Mouse (Mus musculus) forebrain, embryonic 12.5 days (tissue): Measurements from ENCODE around the gene Psen1. TPM values are rescaled to one million over a fixed set of nuclear protein-coding genes. Genes with fewer than 3 reads are reported as not detected.
A peak's percentile ranks its signal among the peaks of the same experiment; 100 is the strongest.

Experiments
- ATAC-seq: fragments of 200-750 bp; cut with Nextera tagmentation; 2 replicates; pipeline ENCODE4 v1.8.0; 2017; ENCODE audit warnings: moderate TSS enrichment; ENCODE audit not compliant: low FRiP score
- H3K27ac ChIP-seq: fragments of 300-500 bp; sonication (generic); 2 replicates; pipeline ENCODE4 v1.5.1; 2016; ENCODE audit warnings: mild to moderate bottlenecking
- H3K27me3 ChIP-seq: fragments of 300-500 bp; sonication (generic); 2 replicates; pipeline ENCODE4 v1.6.1; 2016; ENCODE audit warnings: mild to moderate bottlenecking
- H3K36me3 ChIP-seq: fragments of 300-500 bp; sonication (generic); replicated peaks from 2 replicates; pipeline ENCODE4 v1.6.1; 2016; ENCODE audit warnings: mild to moderate bottlenecking
- H3K4me1 ChIP-seq: fragments of 300-500 bp; sonication (generic); 2 replicates; pipeline ENCODE4 v1.6.1; 2016
- H3K4me2 ChIP-seq: fragments of 300-500 bp; sonication (generic); 2 replicates; pipeline ENCODE4 v1.6.1; 2016; ENCODE audit warnings: mild to moderate bottlenecking, moderate library complexity
- H3K4me3 ChIP-seq: fragments of 300-500 bp; sonication (generic); replicated peaks from 2 replicates; pipeline ENCODE4 v1.5.1; 2016; ENCODE audit warnings: mild to moderate bottlenecking
- H3K9ac ChIP-seq: fragments of 300-500 bp; sonication (generic); 2 replicates; pipeline ENCODE4 v1.6.1; 2016; ENCODE audit warnings: mild to moderate bottlenecking
- H3K9me3 ChIP-seq: fragments of 300-500 bp; sonication (generic); 2 replicates; pipeline ENCODE4 v1.6.1; 2016
- WGBS: fragments of 180-500 bp; shearing (Covaris S2); methylation state at CpG from one replicate; pipeline ENCODE4 v1.1.7; 2016; 5-methylcytosine and 5-hydroxymethylcytosine counted together
- polyA plus RNA-seq: library from polyadenylated mRNA; unstranded; fragments of >200 nt; fragmentation: Nextera tagmentation; extraction: Ambion mirVana; gene quantifications from 2 replicates; pipeline ENCODE4 v1.2.1, GENCODE M21; 2016

Psen1 gene
- polyA plus RNA-seq, 1 experiment from 2014 or later, result 67.4 TPM

DNA sequence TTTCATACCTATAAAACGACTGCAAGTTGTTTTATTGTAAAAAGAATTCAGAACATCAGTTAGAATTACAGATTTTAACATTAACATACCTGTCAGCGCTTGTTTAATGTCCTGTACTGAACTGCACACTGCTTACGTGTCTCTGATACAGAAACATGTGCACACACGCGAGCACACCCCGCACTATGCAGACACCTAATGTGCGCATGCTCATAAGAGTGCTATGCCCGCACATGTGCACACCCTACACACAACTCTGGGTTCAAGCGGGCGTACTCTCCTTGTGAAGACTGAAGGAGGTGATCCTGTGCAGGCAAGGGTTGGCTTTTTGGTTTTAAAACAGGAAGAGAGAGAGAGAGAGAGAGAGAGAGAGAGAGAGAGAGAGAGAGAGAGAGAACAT is 76.6 kb downstream of the Psen1 start:
- no peak overlapping the region for H3K9ac ChIP-seq
- no peak overlapping the region for H3K27ac ChIP-seq
- H3K4me2 ChIP-seq, result 0 out of 2 replicates have a peak overlapping the region, but pooled peaks have one; percentile 56
- H3K4me3 ChIP-seq, result no peak overlapping the region
- H3K4me1 ChIP-seq, result peaks cover 13% of the 10 kb centered on the region
- no peak for ATAC-seq
- no peaks in the 10 kb centered on the region for H3K36me3 ChIP-seq
- H3K9me3 ChIP-seq, result no peaks in the 10 kb centered on the region
- peaks cover 17% of the 10 kb centered on the region for H3K27me3 ChIP-seq
- WGBS, result 82% methylated on average over 10 of the region's 10 CpGs

DNA sequence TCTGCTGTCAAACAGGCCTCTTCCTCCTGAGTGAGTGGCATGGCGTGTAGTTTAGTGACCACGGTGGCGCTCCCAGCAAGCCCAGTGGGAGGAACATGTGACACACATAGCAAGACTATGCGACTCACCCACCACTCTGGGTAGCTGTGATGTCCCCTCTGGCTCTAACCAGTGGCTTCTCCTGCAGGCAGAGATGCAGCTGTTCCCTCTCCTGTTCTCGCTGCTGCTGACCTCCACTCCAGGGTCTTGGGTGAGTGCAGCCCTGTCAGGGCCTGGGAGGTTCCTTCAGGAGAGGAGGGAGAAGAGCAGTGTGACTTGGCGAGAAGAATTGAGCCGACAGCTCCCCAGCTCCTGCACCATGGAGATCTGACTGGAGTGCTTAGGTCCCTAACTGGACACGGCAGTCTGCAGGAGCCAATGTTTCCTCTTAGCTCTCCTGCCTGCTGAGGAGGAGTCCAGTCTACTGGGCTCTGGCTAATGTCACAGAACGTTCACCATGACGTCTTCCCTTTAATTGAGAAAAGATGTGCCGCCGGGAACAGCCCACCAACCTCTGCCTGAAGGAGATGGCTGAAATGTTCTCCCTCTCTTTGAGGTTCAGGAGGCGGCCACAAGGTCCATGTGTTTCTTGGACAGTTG is 78.1 kb downstream of the Psen1 start:
- no peaks in the 10 kb centered on the region for H3K9me3 ChIP-seq
- no peak overlapping the region for H3K9ac ChIP-seq
- no peak overlapping the region for H3K4me3 ChIP-seq
- WGBS, result 80% methylated on average over 13 of the region's 13 CpGs
- ATAC-seq, result no peak
- no peak overlapping the region for H3K27ac ChIP-seq
- H3K4me1 ChIP-seq, result peaks cover 23% of the 10 kb centered on the region
- H3K4me2 ChIP-seq, result no peak overlapping the region
- no peaks in the 10 kb centered on the region for H3K36me3 ChIP-seq
- H3K27me3 ChIP-seq, result peaks cover 17% of the 10 kb centered on the region

DNA sequence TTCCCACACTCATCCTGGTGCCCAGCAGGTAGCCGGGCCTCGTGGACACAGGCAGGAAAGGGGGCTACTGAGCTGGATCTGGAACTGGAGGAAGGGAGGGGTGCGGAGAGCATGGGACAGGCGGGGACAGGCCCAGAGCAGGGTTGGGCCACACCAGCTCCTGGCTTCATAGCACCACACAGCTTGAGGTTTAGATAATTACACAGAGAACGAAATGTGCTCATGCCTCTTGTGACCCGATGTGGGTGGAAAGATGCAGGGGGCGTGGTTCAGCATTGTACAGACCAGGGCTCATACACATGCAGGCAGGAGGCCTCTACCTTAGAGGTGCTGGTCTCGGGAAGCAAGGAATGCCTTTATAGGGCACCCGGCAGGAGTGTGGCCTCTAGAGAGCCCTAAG is 79.9 kb downstream of the Psen1 start:
- Histone ChIP-seq H3K27ac (no peak overlapping the region), H3K9me3 (no peaks in the 10 kb centered on the region), H3K4me3 (no peak overlapping the region), H3K4me2 (no peak overlapping the region), H3K27me3 (peaks cover 17% of the 10 kb centered on the region), H3K36me3 (no peaks in the 10 kb centered on the region), H3K9ac (no peak overlapping the region), H3K4me1 (peaks cover 23% of the 10 kb centered on the region)
- 72% methylated on average over 9 of the region's 9 CpGs for WGBS
- ATAC-seq, result no peak

DNA sequence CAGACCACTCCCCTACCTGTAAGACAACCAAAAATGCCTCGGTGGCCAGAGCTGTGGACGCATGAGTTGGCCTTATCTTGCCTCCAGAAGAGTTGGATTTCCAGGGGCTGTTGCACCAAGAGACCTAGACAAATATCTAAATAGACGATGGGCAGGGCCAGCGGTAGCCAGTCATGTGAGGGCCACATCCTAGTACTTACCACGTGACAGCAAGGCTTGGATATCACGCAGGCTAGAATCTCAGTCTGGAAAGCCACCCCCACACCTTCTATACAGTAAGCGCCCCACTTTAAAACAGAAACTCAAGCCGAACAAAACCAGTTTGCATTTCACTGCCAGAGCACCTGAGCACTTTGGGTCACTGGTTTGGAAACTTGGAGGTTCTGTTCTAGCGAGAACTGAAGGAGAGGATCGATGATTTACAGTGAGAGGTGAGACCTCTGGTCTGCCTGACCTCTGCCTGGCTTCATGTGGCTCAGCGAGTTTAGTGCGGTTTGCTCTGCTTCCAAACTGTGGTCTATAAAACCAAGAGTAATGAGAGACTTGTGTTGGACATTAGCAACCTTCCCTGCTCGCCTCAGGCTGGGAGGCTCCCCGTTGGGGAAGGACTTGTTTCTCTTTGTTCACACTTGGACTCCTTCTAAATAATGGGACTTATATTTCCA is 80.4 kb downstream of the Psen1 start:
- peaks cover 17% of the 10 kb centered on the region for H3K27me3 ChIP-seq
- 82% methylated on average over 14 of the region's 14 CpGs for WGBS
- no peak overlapping the region for H3K27ac ChIP-seq
- H3K4me1 ChIP-seq, result peaks cover 19% of the 10 kb centered on the region
- H3K9me3 ChIP-seq, result no peaks in the 10 kb centered on the region
- no peaks in the 10 kb centered on the region for H3K36me3 ChIP-seq
- ATAC-seq, result no peak
- H3K4me3 ChIP-seq, result no peak overlapping the region
- no peak overlapping the region for H3K9ac ChIP-seq
- H3K4me2 ChIP-seq, result no peak overlapping the region

DNA sequence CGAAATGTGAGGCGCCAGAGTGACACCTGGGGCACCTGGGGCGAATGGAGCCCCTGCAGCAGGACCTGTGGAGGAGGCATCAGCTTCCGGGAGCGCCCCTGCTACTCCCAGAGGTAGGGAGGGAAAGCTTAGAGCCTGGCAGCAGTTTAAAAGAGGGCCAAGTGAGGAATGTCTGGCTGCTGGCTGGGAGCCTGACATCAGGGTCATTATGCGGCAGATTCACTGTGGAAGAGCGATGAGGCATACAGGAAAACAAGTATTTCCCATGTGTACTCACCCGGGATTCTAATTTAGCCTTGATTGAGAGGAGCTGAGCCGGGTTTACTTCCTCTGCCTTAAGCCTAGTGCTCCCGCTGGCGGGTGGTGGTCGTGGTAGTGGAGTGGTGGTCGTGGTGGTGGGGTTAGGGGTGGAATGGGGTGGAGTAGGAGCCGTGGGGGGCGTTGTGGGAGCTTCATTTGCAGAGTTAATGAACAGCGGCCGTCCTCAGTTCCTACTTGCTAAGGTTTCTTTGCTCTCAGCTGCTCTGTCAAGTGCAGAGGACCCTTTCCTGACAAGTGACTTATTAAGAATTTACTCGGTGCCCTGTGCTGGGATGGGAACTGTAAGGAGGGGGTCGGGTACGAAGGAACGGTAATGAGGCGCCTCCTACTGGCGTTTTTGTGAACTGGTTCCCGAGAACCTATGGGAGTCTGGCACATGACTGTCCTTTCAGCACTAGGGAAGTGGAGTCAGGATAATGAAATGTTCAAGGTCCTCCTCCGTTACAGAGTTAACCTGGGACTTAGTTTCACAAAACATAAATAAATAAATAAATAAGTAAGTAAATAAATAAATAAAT is 82.7 kb downstream of the Psen1 start:
- Histone ChIP-seq H3K36me3 (no peaks in the 10 kb centered on the region), H3K27ac (0 out of 2 replicates have a peak overlapping the region, but pooled peaks have one; percentile 56), H3K4me1 (peaks cover 17% of the 10 kb centered on the region), H3K9me3 (no peaks in the 10 kb centered on the region), H3K9ac (no peak overlapping the region), H3K27me3 (no peaks in the 10 kb centered on the region), H3K4me2 (peak overlapping the region; percentile 47), H3K4me3 (peak overlapping the region; percentile 14)
- 7% methylated on average over 25 of the region's 25 CpGs for WGBS
- ATAC-seq, result peak; percentile 63

DNA sequence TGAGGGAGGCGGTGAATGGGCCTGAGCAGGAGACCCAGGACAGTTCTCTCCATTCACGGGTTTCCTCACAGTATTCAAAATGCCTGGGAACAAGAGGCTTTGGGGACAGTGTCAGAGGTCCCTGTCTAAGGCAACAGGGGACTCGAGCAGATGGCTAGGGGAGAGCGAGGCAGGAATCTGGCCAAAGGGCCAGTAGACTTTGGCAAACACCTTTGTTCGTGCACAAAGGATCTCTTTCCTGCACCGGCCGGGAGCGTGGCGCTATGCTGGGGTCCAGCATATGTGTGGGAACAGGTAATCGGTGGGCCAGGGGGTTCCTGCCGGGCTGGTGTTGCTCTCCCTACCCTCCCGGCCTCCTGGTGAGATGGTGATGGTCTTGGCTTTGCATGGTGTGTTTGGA is 87.7 kb downstream of the Psen1 start:
- Histone ChIP-seq H3K36me3 (no peaks in the 10 kb centered on the region), H3K4me3 (no peak overlapping the region), H3K27me3 (no peaks in the 10 kb centered on the region), H3K4me1 (peaks cover 10% of the 10 kb centered on the region), H3K9me3 (no peaks in the 10 kb centered on the region), H3K4me2 (no peak overlapping the region), H3K27ac (no peak overlapping the region; the same call in 1 of the 2 replicates), H3K9ac (no peak overlapping the region)
- ATAC-seq, result no peak
- 64% methylated on average over 12 of the region's 12 CpGs for WGBS

DNA sequence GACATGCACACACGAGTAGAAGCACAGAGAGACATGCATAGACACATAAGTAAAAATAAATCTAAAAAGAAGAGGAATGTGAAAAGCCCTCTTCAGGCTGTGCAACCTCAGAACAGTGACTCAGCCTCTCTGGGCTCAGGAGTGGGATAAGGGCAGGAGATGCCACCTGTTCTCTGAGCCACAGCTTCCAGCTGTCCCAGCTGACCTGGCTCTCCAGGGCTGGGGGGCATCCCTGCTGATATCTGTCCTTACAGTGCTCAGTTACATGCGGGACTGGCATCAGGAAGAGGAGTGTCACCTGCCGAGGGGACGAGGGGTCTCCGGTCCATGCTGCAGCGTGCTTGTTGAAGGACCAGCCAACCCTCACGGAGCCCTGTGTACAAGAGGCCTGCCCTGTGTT is 88.8 kb downstream of the Psen1 start:
- Histone ChIP-seq H3K27me3 (no peaks in the 10 kb centered on the region), H3K4me1 (peaks cover 9% of the 10 kb centered on the region), H3K9ac (no peak overlapping the region), H3K27ac (no peak overlapping the region), H3K9me3 (no peaks in the 10 kb centered on the region), H3K4me3 (no peak overlapping the region), H3K36me3 (no peaks in the 10 kb centered on the region), H3K4me2 (no peak overlapping the region)
- WGBS, result 90% methylated on average over 7 of the region's 7 CpGs
- no peak for ATAC-seq

DNA sequence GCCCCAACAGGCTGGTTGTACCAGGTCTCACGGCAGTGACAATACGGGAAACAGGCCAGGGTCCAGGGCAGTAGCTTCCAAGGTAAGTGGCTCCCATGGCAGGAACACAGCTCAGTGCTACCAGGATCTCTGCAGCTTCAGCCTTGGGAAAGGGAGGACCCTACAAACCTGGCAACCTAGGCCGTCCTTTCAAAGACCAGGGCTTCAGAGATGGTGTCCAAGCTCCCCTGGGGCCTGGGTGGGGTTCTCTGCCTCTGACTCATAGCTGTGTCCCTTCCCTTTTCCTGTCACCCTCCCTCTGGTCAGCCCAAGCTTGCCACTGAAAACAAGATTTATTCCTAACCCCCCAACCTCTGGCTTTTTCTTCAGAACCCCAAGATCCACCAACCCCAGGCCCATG is 92.2 kb downstream of the Psen1 start:
- H3K9ac ChIP-seq, result no peak overlapping the region
- 80% methylated on average over 3 of the region's 3 CpGs for WGBS
- H3K9me3 ChIP-seq, result no peaks in the 10 kb centered on the region
- H3K27ac ChIP-seq, result no peak overlapping the region
- no peak overlapping the region for H3K4me3 ChIP-seq
- ATAC-seq, result no peak
- no peak overlapping the region for H3K4me2 ChIP-seq
- peaks cover 8% of the 10 kb centered on the region for H3K4me1 ChIP-seq
- no peaks in the 10 kb centered on the region for H3K27me3 ChIP-seq
- H3K36me3 ChIP-seq, result no peaks in the 10 kb centered on the region

DNA sequence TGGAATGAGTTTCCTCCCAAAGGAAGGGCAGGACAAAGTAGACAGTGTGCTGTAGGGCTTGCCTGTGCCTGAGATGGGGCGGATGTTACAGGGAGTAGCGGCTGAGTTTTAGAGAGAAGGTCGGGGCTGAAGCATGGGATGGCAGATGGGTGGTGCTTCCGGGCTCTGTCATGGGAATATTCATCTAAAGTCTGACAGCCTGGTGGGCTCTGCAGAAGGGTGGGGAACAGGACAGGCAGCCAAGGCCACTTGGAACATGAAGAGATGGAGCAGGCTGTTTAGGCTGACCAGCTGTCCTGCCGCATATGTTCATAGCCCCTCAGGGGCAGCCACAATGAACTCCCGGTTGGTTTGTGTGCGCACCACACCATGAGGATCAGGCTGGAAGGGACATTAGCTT is 93.3 kb downstream of the Psen1 start:
- 88% methylated on average over 7 of the region's 7 CpGs for WGBS
- no peak overlapping the region for H3K9ac ChIP-seq
- no peak overlapping the region for H3K27ac ChIP-seq
- H3K4me2 ChIP-seq, result no peak overlapping the region
- no peaks in the 10 kb centered on the region for H3K27me3 ChIP-seq
- H3K4me3 ChIP-seq, result no peak overlapping the region
- H3K9me3 ChIP-seq, result no peaks in the 10 kb centered on the region
- peaks cover 3% of the 10 kb centered on the region; the same call in 1 of the 2 replicates for H3K4me1 ChIP-seq
- H3K36me3 ChIP-seq, result no peaks in the 10 kb centered on the region
- ATAC-seq, result no peak

DNA sequence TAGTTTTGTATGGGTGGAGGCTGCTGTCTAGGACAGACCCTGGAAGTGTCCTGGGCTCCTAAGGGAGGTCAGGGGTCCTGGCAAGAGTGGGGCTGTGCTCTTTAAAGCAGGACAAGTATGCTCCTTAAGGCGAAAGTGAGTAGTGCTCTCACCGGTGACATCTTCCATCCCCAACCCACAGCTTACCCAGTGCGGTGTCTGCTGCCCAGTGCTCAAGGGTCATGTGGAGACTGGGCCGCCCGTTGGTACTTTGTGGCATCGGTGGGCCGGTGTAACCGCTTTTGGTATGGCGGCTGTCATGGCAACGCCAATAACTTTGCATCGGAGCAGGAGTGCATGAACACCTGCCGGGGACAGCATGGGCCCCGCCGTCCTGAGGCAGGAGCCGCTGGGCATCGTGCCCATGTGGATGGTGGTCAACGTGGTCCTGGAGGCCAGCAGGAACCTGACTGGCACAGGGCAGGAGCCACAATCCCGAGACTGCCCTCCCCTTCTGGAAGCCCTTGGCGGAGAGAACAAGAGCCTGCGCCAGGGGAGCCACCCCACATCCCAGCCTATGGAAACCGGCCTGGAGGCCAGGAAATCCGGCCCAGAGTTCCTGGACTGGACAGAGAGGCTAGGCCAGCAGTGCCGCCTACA is 93.8 kb downstream of the Psen1 start:
- no peaks in the 10 kb centered on the region for H3K9me3 ChIP-seq
- no peaks in the 10 kb centered on the region for H3K27me3 ChIP-seq
- 83% methylated on average over 23 of the region's 23 CpGs for WGBS
- H3K36me3 ChIP-seq, result no peaks in the 10 kb centered on the region
- H3K4me2 ChIP-seq, result no peak overlapping the region
- no peak for ATAC-seq
- no peak overlapping the region for H3K27ac ChIP-seq
- peaks cover 3% of the 10 kb centered on the region; the same call in 1 of the 2 replicates for H3K4me1 ChIP-seq
- no peak overlapping the region for H3K9ac ChIP-seq
- no peak overlapping the region for H3K4me3 ChIP-seq

DNA sequence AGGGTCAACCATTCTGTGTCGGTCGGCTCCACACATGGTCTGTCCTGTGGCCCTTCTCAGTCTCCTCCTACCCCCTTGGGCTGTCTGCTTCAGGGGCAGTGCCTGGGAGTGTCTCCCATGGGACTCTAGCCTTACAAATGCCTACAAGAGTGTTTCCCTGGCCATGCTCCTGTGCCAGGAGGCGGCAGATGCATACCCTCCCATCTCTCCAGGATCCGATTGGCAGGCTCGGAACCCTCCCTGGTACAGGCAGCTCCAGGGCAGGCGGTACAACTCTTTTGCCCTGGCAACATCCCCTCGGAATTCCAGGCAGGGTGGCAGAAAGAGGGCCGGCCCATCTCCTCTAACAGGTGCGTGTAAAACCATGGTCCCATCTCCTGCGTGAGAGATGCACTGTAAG is 94.7 kb downstream of the Psen1 start:
- Histone ChIP-seq H3K9me3 (no peaks in the 10 kb centered on the region), H3K9ac (no peak overlapping the region), H3K27ac (no peak overlapping the region), H3K4me3 (no peak overlapping the region), H3K4me2 (no peak overlapping the region), H3K4me1 (peaks cover 3% of the 10 kb centered on the region; the same call in 1 of the 2 replicates), H3K36me3 (no peaks in the 10 kb centered on the region), H3K27me3 (no peaks in the 10 kb centered on the region)
- 95% methylated on average over 10 of the region's 10 CpGs for WGBS
- no peak for ATAC-seq
